Mouse (Mus musculus) G1E (cell line): Measurements from ENCODE around the gene Kcnq1. TPM values are rescaled to one million over a fixed set of nuclear protein-coding genes. Genes with fewer than 3 reads are reported as not detected.

ENCODE experiments used
- ATAC-seq: 2 replicates; pipeline ENCODE4 v1.8.0; 2016; ENCODE audit warnings: mild to moderate bottlenecking; ENCODE audit not compliant: insufficient number of reproducible peaks, poor library complexity, low FRiP score, severe bottlenecking; ENCODE audit errors: extremely low read depth
- DNase-seq: peaks from one replicate; pipeline ENCODE4 v3.0.0; 2012; ENCODE audit warnings: low spot score
- H3K27me3 ChIP-seq: 2 replicates; pipeline ENCODE4 v1.6.1; 2012; ENCODE audit warnings: mild to moderate bottlenecking, low read length, inconsistent platforms; ENCODE audit not compliant: insufficient read depth
- H3K36me3 ChIP-seq: replicated peaks from 2 replicates; pipeline ENCODE3; 2012; ENCODE audit warnings: mild to moderate bottlenecking, inconsistent platforms
- H3K4me1 ChIP-seq: 2 replicates; pipeline ENCODE4 v1.6.1; 2012; ENCODE audit warnings: low read depth, low read length, inconsistent platforms, mixed read lengths; ENCODE audit not compliant: insufficient read depth
- H3K4me3 ChIP-seq: 2 replicates; pipeline ENCODE4 v1.5.1; 2012; ENCODE audit warnings: low read depth, mild to moderate bottlenecking, inconsistent platforms, low read length, moderate library complexity, mixed read lengths
- H3K9me3 ChIP-seq: replicated peaks from 2 replicates; pipeline ENCODE4 v1.6.1; 2012; ENCODE audit warnings: inconsistent platforms
- CTCF ChIP-seq: IDR thresholded peaks from 2 replicates; pipeline ENCODE4 v1.5.1; 2012; ENCODE audit warnings: low read depth, low read length, inconsistent platforms, mixed read lengths
- GATA1 ChIP-seq: IDR thresholded peaks from 2 replicates; pipeline ENCODE4 v1.6.1; 2012; ENCODE audit warnings: borderline replicate concordance, low read length, inconsistent platforms, mixed read lengths
- GATA2 ChIP-seq: IDR thresholded peaks from 2 replicates; pipeline ENCODE4 v1.6.1; 2012; ENCODE audit warnings: low read depth, low read length, inconsistent platforms, borderline replicate concordance
- POLR2AphosphoS5 ChIP-seq: IDR thresholded peaks from 2 replicates; pipeline ENCODE4 v1.6.1; 2012; ENCODE audit warnings: low read depth, low read length, inconsistent platforms; ENCODE audit not compliant: insufficient replicate concordance
- TAL1 ChIP-seq: conservative IDR thresholded peaks from 2 replicates; pipeline ENCODE4 v1.6.1; 2012; ENCODE audit warnings: low read depth, low read length, inconsistent platforms, mixed read lengths
- polyA plus RNA-seq: library from polyadenylated mRNA; stranded (reverse); fragments of >175 nt; gene quantifications from 2 replicates; pipeline ENCODE4 v1.2.3, GENCODE M21; 2012
- total RNA-seq, 2 experiments: library from RNA; stranded (forward) in 1 of 2; stranded (reverse) in 1 of 2; fragments of 200-1000 nt in 1 of 2; fragments of >200 nt in 1 of 2; fragmentation: Nextera tagmentation in 1 of 2; gene quantifications; 2 replicates each; pipeline ENCODE4 v1.2.3; 2014 to 2017

The Kcnq1 gene
- total and polyA plus RNA-seq, 3 experiments, result not detected

- H3K27me3 ChIP-seq, result no peaks in the 10 kb centered on the region
- TF ChIP-seq CTCF (no peak), TAL1 (no peak), POLR2AphosphoS5 (no peak)
- H3K9me3 ChIP-seq, result no peaks in the 10 kb centered on the region
- no peak for DNase-seq
- H3K4me3 ChIP-seq, result no peak overlapping the region
- peaks cover 48% of the 10 kb centered on the region for H3K4me1 ChIP-seq
- peaks cover 93% of the 10 kb centered on the region for H3K36me3 ChIP-seq
- ATAC-seq, result no peak
Observed at GRCm38 (mm10) chr7:143283625-143284024, 177.5 kb downstream of the Kcnq1 start.

- Histone ChIP-seq H3K4me1 (peaks cover 61% of the 10 kb centered on the region), H3K27me3 (no peaks in the 10 kb centered on the region), H3K9me3 (no peaks in the 10 kb centered on the region), H3K4me3 (no peak overlapping the region), H3K36me3 (peaks cover 97% of the 10 kb centered on the region)
- DNase-seq (no peak), ATAC-seq (no peak)
- TF ChIP-seq TAL1 (no peak), CTCF (no peak), GATA1 (no peak), GATA2 (no peak), POLR2AphosphoS5 (no peak)
Observed at GRCm38 (mm10) chr7:143284866-143285265, 178.7 kb downstream of the Kcnq1 start.

GRCm38 (mm10) chr7:143285440-143285839, 179.3 kb downstream of the Kcnq1 start:
- Histone ChIP-seq H3K36me3 (peaks cover 97% of the 10 kb centered on the region), H3K4me3 (no peak overlapping the region), H3K27me3 (no peaks in the 10 kb centered on the region), H3K4me1 (peaks cover 66% of the 10 kb centered on the region), H3K9me3 (no peaks in the 10 kb centered on the region)
- DNase-seq, result no peak
- TF ChIP-seq GATA2, result no peak
- no peak for TF ChIP-seq POLR2AphosphoS5
- no peak for TF ChIP-seq GATA1
- no peak for TF ChIP-seq CTCF
- no peak for TF ChIP-seq TAL1
- no peak for ATAC-seq

GRCm38 (mm10) chr7:143286532-143287290, 180.5 kb downstream of the Kcnq1 start:
- no peak for ATAC-seq
- no peaks in the 10 kb centered on the region for H3K27me3 ChIP-seq
- H3K36me3 ChIP-seq, result peaks cover 98% of the 10 kb centered on the region
- DNase-seq, result no peak
- H3K4me3 ChIP-seq, result no peak overlapping the region
- peaks cover 77% of the 10 kb centered on the region for H3K4me1 ChIP-seq
- TF ChIP-seq POLR2AphosphoS5, result no peak
- no peaks in the 10 kb centered on the region for H3K9me3 ChIP-seq

- H3K9me3 ChIP-seq, result no peaks in the 10 kb centered on the region
- ATAC-seq, result no peak
- DNase-seq, result no peak
- TF ChIP-seq CTCF (no peak), GATA1 (no peak), TAL1 (no peak), POLR2AphosphoS5 (no peak), GATA2 (no peak)
- H3K4me3 ChIP-seq, result no peak overlapping the region
- peaks cover 75% of the 10 kb centered on the region for H3K4me1 ChIP-seq
- no peaks in the 10 kb centered on the region for H3K27me3 ChIP-seq
- peaks cover 86% of the 10 kb centered on the region for H3K36me3 ChIP-seq
Observed at GRCm38 (mm10) chr7:143288135-143288534, 182.0 kb downstream of the Kcnq1 start.

- Histone ChIP-seq H3K36me3 (peaks cover 75% of the 10 kb centered on the region), H3K4me3 (no peak overlapping the region), H3K4me1 (peaks cover 64% of the 10 kb centered on the region), H3K9me3 (no peaks in the 10 kb centered on the region), H3K27me3 (no peaks in the 10 kb centered on the region)
- DNase-seq, result no peak
- no peak for ATAC-seq
- no peak for TF ChIP-seq GATA1
Observed at GRCm38 (mm10) chr7:143289082-143289849, 183.1 kb downstream of the Kcnq1 start.
